Mouse (Mus musculus): ENCODE measurements around the gene Atg7.
"Not testable (repeated sequence)": the region's sequence is repeated elsewhere in the genome, so short reads cannot be mapped to it uniquely, and the experiment has no call there.

Atg7 gene

DNA sequence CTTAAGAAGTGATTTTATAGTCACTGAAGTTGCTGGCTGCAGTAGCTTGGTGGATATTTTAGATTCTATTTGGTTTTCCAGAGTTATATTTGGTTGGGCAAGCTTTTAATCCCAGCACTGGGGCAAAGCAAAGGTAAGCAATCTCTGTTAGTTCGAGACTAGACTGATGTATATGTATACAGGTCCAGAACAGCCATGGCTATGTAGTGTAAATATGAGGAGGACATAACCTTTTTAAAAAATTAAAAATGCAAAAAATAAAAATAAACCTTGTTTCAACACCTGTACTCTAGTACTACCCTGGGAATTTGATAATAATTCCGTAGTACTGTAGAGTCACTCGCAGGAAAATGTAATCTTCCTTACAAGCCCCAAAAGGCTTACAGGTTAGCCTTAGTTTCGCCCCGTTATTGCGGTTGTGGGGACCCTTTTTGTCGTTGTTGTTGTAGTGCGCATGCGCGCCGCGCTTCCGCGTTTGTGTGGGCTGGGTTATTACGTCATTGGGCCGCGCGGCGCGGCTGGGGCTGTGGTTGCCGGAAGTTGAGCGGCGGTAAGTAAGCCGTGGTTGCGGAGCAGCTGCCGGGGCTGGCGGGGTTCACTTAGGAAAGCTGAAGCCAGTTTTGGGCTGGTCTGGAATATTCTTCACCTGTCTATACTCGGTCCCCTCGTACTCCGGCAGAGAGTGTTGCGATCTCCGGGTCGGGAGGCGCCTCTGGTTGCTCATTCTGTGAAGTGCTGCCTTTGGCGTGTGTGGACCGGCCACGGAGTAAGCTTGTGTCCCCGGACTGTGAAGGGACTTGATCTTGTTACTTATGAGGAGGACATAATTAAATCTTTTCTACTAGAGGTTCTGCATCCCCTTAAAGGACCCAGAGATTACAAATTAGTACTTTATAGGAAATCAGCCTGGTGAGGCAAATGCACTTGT is at the start of gene Atg7:
Atg7 (plus strand) TSS at position 497 of the 928 bp plus-strand sequence.
- in situ Hi-C loops (cut with MboI), result no loop called here

DNA sequence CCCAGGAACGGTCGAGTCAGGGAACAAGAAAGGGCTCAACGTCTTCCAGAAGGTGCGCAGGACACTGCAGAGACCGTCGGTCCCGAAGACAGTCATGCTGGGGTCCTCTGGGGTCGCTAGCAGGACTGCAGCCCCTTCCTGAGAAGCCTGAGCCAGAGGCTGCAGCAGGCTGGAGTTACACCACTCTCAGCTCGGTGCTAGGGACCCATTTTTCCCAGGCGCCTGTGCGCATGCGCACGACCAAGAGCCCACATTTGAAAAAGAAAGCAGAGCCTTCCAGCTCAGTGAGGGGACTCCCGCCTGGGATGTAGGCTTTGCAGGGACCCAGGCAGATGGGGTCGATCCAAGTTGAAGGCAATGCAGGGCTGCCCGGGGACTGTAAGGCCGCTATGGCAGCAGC is 28.8 kb upstream of the Atg7 start:
- in situ Hi-C loops (cut with MboI), result not testable (repeated sequence)

DNA sequence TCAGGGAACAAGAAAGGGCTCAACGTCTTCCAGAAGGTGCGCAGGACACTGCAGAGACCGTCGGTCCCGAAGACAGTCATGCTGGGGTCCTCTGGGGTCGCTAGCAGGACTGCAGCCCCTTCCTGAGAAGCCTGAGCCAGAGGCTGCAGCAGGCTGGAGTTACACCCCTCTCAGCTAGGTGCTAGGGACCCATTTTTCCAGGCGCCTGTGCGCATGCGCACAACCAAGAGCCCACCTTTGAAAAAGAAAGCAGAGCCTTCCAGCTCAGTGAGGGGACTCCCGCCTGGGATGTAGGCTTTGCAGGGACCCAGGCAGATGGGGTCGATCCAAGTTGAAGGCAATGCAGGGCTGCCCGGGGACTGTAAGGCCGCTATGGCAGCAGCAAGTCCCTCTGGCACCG is 9.0 kb upstream of the Atg7 start:
- in situ Hi-C loops (cut with MboI), result not testable (repeated sequence)

DNA sequence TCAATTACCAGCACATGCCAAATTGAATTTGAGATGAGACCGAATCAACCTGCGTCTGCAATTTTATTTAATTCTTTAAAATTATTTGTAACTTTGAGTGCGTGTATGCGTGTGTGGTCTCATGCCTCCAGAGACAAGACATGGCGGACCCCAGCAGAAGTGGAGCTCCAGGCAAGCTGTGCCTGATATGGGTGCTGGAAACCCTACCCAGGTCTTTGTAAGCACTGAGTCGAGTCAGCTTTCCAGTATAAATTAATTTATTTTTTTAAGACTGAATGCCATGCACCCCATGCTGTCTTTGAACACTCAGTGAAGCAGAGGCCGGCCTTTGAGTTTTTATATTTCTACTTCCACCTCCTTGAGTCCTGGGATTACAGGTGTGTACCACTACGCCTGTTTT is 819 bp downstream of the Atg7 start:
- in situ Hi-C loops (cut with MboI), result no loop called here

DNA sequence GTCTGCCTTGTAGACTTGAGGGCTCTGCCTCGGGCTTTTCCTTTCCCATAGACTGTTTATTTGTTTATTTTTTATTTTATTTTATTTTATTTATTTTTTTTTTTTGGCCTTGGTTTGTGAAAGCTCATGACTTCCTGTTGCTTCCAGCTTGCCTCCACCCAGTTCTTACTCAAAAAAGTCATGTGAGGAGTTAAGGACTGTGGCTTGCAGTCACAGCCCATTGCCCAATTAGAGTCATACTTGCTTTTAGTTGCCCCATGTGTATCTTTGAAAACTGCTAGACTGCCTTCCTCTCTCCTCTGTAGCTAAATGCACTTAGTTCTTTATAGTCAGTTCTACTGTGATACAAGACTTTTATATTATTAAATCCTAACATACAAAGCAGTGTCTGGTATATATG is 1.6 kb downstream of the Atg7 start:
- in situ Hi-C loops (cut with MboI), result no loop called here

DNA sequence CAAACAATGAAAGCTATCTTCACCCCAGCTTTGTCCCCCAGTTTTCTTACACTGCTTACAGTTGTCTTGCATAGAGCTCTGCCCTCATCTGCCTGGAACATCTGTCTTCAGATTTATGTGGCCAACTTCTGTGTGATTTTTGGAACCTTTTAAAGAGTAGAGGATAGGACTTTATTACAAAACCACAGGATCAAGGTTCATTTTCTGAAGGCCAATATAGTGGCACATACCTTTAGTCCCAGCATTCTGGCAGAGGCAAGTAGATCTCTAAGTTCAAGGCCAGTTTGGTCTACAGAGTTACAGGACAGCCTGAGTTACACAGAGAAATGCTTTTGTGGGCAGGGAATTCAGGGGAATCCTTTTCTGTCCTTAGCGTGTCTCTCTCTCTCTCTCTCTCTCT is 3.3 kb downstream of the Atg7 start:
- in situ Hi-C loops (cut with MboI), result no loop called here

DNA sequence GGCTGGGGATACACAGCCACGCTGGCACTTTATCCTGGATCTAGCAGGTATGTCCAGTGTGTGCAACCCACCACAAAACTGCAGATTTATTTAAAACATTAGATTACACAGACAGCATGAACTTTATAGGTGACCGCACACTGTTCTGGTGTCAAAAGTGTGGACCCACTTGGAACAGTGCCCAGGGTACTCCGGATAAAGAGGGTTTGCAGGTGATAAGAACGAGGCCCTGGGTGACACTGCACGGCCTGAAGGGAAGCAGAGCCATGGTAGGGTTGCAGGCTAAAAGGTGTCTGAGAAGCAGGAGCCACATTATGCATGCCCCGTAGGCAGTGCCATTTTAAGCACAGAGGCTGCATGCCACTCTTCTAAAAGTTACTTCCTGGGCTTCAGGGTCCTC is 4.1 kb downstream of the Atg7 start:
- in situ Hi-C loops (cut with MboI), result no loop called here

DNA sequence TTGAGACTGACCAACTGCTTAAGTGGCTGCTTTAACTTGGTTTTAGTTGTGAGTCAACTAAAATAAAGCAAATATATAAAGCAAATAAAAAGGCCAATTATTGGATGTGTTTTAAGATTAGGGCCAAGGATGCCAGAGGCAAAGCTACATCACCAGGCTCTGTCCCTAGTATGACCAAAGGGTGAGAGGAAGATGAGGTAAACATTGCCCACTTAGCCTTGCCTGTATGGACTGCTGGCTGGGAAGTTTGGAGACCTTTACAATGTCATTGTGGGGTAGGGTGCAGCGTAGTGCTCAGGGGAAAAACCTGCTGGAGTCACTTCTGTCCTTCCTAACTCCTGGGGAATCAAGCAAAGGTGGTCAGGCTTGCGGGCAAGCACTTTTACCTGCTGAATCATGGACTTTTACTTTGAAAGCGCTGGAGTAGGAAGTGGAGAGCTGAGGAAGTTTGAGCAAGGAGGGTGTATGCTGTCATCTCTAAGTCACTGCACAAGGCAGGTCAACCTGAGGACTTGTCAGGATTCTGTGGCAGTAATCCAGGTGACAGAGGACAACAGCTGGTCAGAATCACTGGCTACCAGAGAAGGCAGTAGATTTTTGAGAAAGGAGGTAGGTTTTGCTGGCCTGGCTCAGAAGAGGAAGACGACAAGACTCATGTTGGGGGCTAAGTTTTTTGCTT is 5.6 kb downstream of the Atg7 start:
- in situ Hi-C loops (cut with MboI), result no loop called here

DNA sequence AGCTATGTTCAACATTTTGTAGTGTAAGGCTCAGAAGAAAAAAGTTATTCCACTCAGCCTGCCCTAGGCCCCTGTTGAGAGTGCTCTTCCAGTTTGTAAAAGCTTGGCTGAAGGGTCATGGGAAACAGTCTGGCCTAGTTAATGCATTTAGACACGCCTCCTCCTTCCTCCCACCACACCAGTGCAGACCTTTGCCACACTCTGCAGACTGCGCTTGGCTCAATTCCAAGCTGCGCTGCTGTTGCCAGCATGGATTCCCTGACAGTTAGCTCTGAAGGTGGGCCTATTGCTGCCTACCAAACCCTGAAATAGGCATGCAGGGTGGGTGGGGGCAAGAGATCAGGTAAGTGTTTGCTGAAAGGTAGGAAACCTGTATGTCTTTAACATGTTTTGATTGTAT is 9.3 kb downstream of the Atg7 start:
- in situ Hi-C loops (cut with MboI), result no loop called here

DNA sequence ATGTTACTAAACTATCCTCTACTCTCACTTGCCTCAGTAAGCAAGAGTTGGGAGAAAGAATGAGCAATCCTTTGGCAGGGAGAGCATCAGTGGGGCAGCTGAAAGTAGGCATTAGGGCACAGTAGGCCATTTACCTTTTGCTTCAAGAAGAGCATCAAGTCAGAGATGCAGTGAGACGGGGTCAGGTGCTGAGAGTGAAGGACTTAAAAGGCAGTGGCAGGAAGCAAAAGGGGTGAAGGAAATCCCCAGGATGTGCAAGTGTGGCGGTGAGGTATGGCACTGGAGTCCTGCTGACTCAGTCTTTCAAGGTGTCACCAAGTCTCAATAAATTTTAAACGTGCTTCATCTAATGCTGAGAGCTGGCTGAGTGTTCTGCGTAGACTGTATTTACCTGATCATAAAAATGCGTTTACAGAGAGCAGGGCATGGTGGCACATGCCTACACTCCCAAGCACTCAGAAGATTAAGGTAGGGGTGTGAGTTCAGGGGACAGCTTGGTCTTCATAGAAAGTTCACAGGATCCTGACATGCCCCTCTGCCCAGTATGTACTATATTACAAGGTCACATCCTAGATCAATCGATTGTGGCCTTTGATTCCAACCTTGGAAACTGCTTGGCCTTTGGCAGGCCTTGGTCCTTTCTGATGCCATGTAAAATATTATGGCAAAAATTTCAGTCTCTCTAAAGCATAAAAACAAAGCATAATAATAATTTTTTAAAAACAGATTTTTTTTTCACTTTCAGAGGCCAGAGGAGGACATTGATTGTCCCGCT is 14.1 kb downstream of the Atg7 start:
- in situ Hi-C loops (cut with MboI), result no loop called here

DNA sequence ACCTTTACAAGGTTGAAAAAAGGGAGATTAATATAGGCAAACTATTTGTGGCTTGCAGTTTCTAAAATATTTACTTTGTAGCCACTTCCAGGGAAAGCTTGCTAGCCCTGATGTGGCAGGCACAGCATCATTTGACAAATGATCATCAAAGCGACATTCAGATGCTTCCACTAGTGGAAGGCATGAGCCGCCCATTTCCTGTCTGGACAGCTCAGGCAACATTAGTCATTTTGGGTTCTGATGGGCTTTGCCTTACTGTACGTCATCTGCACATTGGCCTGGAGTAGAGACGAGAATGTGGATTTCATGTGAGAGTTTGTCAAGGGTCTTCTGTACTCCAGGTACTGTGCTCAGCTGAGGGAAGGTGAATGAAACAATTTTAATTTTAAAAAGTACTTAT is 14.9 kb downstream of the Atg7 start:
- in situ Hi-C loops (cut with MboI), result no loop called here

DNA sequence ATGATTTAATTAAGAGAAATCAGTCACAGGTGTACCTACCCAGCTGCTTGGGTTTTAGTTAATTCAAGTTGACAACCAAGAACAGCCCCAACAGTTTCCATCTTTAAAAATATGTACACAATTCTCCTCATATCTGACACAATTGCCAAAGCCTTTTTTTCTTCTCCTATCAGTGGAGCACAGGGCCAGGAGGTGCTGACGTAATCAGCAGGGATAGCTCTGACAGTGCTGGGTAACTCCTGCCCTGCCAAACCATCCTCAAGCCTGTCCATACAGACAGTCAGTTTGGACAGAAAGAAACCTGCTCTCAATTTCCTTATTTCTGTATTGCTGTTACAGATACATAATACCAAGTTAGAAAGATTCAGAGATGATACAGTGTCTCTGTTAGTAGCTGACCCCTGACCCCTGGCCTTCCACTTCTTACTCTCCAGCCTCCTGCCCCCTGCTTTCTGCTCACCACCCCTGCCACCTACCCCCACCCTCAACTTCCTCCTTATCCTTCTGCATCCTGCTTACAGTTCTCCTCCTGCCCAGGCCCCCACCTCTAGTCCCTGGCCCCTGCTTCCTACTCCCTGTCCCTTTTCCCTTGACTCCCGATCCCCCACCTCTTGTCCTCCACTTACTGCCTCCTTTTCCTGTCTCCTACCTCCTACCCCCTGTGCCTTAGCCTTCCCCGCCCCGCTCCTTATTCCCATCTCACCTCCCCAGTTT is 16.5 kb downstream of the Atg7 start:
- in situ Hi-C loops (cut with MboI), result no loop called here

DNA sequence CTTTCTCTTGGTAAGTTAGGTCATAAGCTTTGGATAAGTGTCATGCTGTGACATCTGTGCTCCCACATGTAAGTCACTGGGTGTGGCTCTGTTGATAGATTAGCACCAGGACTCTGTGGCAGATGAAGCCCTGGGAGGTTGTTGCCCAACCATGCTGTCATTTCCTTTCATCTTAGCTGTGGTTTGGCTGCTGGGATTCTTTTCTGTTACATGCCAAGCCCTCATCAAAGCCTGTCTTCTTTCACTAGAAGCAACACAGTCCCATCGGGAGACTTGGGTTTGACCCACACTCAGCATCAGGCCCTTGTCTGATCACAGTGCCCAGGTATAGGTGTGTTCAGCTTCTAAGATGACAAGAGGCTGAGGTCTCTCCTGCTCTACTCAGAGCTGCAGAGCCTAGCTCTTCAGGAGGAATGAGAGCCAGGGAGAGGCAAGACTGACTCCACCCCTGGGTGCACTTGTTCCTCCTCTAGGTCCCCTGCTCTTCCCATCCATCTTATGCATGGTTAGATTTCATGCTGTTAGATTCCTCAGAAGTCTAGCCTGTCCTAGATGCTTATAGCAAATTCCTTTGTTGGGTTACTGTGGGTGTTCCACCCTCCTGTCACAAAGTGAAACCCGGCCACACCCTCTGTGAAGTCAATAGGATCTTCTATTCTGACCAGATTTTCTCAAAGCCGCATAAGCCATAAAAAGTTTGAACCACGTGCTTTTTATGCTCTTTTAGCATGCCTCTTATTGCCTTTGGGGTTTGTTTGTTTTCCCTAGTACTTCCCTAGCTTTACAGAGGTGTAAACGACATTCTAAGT is 17.3 kb downstream of the Atg7 start:
- in situ Hi-C loops (cut with MboI), result no loop called here

DNA sequence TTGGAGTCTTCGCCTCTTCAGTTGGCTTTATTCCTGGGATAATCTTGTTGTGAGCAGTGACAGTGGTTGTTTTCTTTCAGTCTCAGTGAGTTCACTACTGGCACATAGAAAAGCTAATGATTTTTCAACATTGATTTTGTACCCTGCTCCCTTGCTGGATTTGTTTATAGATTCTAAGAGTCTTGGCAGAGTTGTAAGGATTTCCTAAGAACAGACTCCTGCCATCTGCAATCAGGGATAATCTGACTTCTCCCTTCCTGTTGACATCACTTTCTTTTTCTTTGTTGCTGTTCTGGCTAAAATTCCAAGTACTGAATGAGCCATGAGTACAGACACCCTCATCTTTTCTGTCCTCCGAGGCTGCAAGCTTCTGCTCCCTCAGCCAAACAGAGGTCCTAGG is 20.8 kb downstream of the Atg7 start:
- in situ Hi-C loops (cut with MboI), result no loop called here

DNA sequence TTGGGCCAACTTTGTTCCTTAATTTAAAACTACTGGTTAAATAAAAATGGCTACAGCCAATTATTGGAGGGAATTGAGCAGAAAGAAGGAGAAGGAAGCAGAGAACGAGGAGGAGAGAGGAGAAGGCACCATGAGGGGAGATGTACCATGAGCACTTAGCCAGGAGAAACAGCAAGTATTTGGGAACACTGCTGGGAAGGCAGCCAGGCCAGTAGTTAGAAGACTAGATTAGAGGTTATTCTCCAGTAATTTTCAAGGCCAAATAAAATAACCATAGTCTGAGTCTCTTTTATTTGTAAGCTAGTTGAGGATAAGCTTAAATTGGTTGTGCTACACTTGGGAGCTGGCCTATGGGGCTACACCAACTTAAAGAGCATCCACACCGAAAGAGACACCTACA is 21.8 kb downstream of the Atg7 start:
- in situ Hi-C loops (cut with MboI), result no loop called here

DNA sequence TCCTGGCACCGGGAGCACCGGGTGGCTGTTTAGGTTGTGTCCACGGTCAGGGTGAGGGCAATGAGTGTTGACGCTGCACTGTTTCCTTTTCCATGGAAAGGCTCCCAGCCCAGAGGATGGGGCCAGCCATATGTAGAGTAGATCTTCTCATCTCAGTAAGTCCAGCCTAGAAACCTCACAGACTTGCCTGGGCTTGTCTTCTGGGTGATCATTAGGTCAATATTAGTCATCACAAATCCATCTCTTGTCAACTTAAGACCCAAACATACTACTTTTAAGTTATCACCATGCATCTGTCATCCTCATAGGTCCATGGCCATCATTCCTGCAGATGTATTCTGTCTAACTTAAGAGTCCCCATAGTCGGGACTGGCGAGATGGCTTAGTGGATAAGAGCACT is 24.6 kb downstream of the Atg7 start:
- in situ Hi-C loops (cut with MboI), result no loop called here

DNA sequence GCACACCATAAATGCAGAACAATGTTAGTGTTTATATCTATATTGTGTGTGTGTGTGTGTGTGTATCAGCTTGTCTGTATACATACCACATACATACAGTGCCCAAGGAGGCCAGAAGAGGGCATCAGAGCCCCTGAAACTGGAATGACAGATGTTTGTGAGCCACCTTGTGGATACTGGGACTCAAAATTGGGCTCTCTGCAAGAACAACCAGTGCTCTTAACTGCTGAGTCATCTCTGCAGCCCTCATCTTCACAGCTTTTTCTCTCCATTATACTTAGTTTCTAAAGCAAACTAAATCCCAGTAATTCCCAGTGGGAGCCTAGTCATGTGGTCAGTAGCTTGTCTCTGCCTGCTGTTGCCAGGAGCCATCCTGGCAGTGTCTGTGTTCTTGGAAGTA is 31.9 kb downstream of the Atg7 start:
- in situ Hi-C loops (cut with MboI), result no loop called here

DNA sequence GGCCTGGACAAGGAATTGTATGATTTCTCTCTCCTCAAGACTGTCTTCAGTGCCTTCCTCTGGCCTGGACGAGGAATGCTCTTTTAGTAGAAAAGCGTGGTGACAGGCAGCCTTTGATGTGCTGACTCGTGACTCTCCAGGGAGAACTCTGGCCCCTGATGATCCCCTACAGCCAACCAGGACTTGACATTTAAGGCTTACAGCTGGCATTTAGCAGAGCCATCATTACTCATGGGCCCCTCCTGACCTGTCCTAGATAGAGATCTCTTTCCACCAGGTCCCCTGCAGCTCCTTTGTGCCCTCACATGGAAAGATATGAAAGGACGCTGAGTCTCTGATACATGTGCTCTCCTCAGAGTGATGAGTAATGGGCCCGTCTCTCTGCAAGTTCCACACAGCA is 33.2 kb downstream of the Atg7 start:
- in situ Hi-C loops (cut with MboI), result no loop called here

DNA sequence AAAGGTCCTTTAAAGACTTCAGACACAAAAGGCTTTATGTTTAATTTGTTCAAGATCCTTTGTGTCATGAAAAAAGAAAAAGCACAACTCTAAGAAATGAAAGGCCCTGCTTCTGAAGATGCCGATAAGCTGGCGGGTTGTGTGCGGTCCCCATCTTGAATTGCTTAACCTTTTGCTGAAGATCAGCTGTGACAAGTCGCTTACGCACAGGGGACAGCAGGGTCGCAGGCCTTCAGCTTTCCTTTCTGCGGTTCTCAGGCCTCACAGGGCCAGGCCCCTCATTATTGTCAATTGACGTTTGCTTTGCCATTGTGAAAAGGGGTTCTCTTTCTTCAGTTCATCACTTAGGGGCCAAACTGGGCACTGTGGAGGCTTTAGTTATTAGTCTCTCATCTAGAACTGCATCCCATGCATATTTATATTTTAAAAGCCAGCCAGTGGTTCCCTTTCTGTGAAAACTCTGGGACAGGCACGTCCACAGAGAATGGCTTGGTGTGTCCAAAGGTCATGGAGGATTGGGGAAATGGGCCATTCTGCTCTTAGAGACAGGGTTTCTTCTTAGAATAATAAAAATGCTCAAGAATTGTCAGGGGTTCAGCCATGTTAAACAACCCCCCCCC is 39.3 kb downstream of the Atg7 start:
- in situ Hi-C loops (cut with MboI), result no loop called here

DNA sequence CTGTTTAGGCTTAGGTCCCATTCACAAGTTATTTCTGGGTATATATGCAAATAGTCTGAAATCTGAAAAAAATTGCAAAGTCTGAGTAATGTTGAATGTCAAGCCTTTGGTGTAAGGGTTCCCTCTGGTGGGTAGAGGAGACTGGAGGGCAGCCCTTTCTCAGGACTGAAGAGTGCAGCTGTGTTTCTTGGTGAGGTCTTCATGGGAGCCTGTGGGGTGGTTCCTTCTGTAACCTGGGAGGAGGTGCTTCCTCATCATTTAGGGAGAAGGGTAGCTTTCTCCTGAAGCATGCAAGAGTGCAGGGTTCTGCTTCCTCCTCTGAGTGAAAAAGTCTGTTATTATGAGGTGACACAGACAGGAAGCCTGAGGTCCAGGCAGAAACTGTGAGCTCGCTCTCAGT is 40.8 kb downstream of the Atg7 start:
- in situ Hi-C loops (cut with MboI), result no loop called here

DNA sequence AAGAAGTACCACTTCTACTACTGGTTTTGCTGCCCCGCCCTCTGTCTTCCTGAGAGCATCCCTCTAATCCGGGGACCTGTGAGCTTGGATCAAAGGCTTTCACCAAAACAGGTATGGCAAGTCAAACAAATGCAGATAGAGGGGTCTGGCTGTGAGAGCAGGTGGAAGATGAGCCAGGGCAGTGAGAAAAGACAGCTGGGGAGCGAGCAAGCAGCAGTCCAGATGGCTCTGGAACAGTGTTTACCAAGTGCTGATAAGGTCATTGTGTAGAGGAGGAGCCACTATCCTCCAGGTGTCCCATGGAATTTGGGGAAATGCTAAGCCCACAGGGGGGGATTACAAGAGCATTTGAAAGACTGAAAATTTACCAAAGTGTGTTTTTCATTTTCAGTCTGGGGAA is 41.5 kb downstream of the Atg7 start:
- in situ Hi-C loops (cut with MboI), result no loop called here

Measured in mature B cell (primary cell).